Mouse (Mus musculus) Patski (cell line): ENCODE results near the gene Dnah17. TPM values are rescaled to one million over a fixed set of nuclear protein-coding genes. Genes with fewer than 3 reads are reported as not detected.

Source experiments
- ATAC-seq: fragments of 100-300 bp; one replicate; pipeline ENCODE4 v1.8.0; 2021
- CTCF ChIA-PET: fragments of 350-600 bp; sonication (Branson Sonifier 250); formaldehyde crosslinking; loops from one replicate; lab custom pipeline; 2022; ENCODE audit warnings: inconsistent platforms; lab: Charles Lee
- POLR2A ChIA-PET: fragments of 350-600 bp; sonication (Branson Sonifier 250); formaldehyde crosslinking; loops from one replicate; lab custom pipeline; 2022; ENCODE audit warnings: antibody characterized with exemption, inconsistent platforms; lab: Charles Lee
- DNase-seq: peaks from one replicate; pipeline ENCODE4 v3.0.0-alpha.2; 2011; ENCODE audit warnings: low read depth, low spot score
- H3K27me3 ChIP-seq: fragments of 371-371 bp; one replicate; pipeline ENCODE4 v1.5.1; 2021
- CTCF ChIP-seq: fragments of 100-300 bp; IDR thresholded peaks from one replicate; pipeline ENCODE4 v1.5.1; 2021
- in situ Hi-C: fragments of 300-500 bp; cut with MboI; formaldehyde crosslinking; loops from 3 replicates; pipeline ENCODE4 v1.11.1; 2018; ENCODE audit warnings: low pct_unique_long_range_greater_than_20kb, mixed read lengths
- polyA plus RNA-seq: library from polyadenylated mRNA; unstranded; gene quantifications from one replicate; pipeline ENCODE4 v1.2.3, GENCODE M21; 2021

Gene Dnah17
- polyA plus RNA-seq, 1 experiment from 2014 or later: 0.22 TPM

GRCm38 (mm10) chr11:117972656-117973558, 157.5 kb downstream of the Dnah17 start:
- H3K27me3 ChIP-seq: no peaks in the 10 kb centered on the region
- ChIA-PET CTCF (interaction anchor here (0.9 to 2.8 kb wide), 8 partner anchors 9 to 60 kb away, joined by 3 to 15 read pairs (median 6); partner anchors contain the start of gene Pgs1), POLR2A (interaction anchor here (6.2 kb wide), 1 partner anchor 15 kb away, joined by 36 read pairs; the partner anchor contains the start of gene Pgs1)
- ATAC-seq (no peak), DNase-seq (no peak)
- TF ChIP-seq CTCF: no peak
- in situ Hi-C loops: loop anchor here (25.0 kb wide), 1 partner anchor 861 kb away; the partner anchor contains the start of gene Sec14l1

Other genes with a start within 250 kb of the Dnah17 start
- gene Socs3, start 160.6 kb downstream of the Dnah17 start, polyA plus RNA-seq: 171 TPM
- gene Pgs1, start 144.3 kb downstream of the Dnah17 start, polyA plus RNA-seq: 120 TPM
- 30.8 TPM for gene Cyth1, start 118.0 kb upstream of the Dnah17 start, polyA plus RNA-seq
- 26.0 TPM for gene Usp36, start 159.6 kb upstream of the Dnah17 start, polyA plus RNA-seq
- 0.41 TPM for gene Cep295nl, start 211.9 kb upstream of the Dnah17 start, polyA plus RNA-seq
- gene Timp2, start 225.1 kb upstream of the Dnah17 start, polyA plus RNA-seq: 459 TPM